In genomic region chr2:115860600-115861347, GRCm38 (mm10) we compare ENCODE assay signal across 8 mouse cellular contexts.
DNase-seq lines count a peak whose midpoint lies in the region; ATAC-seq lines count a peak whose summit lies in the region.

No protein-coding gene starts in this region.

- peaks cover 17% of the 10 kb centered on the region for H3K4me1 ChIP-seq in heart, embryonic 16.5 days (ENCODE audit: control insufficient read depth, insufficient read depth, low read length)
- peaks cover 17% of the 10 kb centered on the region for H3K4me1 ChIP-seq in midbrain, embryonic 14.5 days (ENCODE audit: control insufficient read depth, insufficient read depth, low read length)

- peak overlapping the region; percentile 37 for H3K27ac ChIP-seq in heart, embryonic 16.5 days (ENCODE audit: low read length)
- peak overlapping the region; percentile 74 for H3K27ac ChIP-seq in midbrain, embryonic 14.5 days (replicated peaks; ENCODE audit: low read depth, low read length)

- ATAC-seq in cerebellum, adult (ENCODE audit: insufficient number of reproducible peaks, low FRiP score, low TSS enrichment) = no peak
- no peak; the same call in 1 of the 2 replicates for ATAC-seq in heart, embryonic 16.5 days (replicated peaks; ENCODE audit: extremely low read depth, insufficient read depth, low FRiP score)
- ATAC-seq in midbrain, embryonic 14.5 days (ENCODE audit: low FRiP score, low TSS enrichment) = no peak
- no peak for ATAC-seq in erythroblast, adult 5-6 weeks (replicated peaks; ENCODE audit: low FRiP score, poor library complexity, severe bottlenecking)
- ATAC-seq in frontal cortex, adult (ENCODE audit: low TSS enrichment) = no peak

- H3K36me3 ChIP-seq in heart, embryonic 16.5 days (ENCODE audit: control insufficient read depth, insufficient read depth) = peaks cover 8% of the 10 kb centered on the region; the same call in 1 of the 2 replicates
- peaks cover 5% of the 10 kb centered on the region; the same call in 1 of the 2 replicates for H3K36me3 ChIP-seq in midbrain, embryonic 14.5 days (ENCODE audit: control insufficient read depth, insufficient read depth, low read length)

- peak; percentile 36 to 55 for DNase-seq in cerebellum, postnatal 10 days
- DNase-seq in embryo, embryonic 9.5 days (ENCODE audit: extremely low spot score) = peak; percentile 78
- DNase-seq in kidney, postnatal 25 days = peak; percentile 48 to 68
- peak; percentile 62 for DNase-seq in midbrain, embryonic 14.5 days

- WGBS in heart, embryonic 16.5 days = 11% methylated on average over 25 of the region's 25 CpGs
- 5% methylated on average over 25 of the region's 25 CpGs for WGBS in midbrain, embryonic 14.5 days

- peak overlapping the region; percentile 70 for H3K4me2 ChIP-seq in heart, embryonic 16.5 days (ENCODE audit: low read depth, low read length)
- peak overlapping the region; percentile 37 for H3K4me2 ChIP-seq in midbrain, embryonic 14.5 days (ENCODE audit: low read length)

- H3K27me3 ChIP-seq in heart, embryonic 16.5 days (ENCODE audit: control insufficient read depth, insufficient read depth, low read length) = peaks cover 3% of the 10 kb centered on the region; the same call in 1 of the 2 replicates
- H3K27me3 ChIP-seq in midbrain, embryonic 14.5 days (ENCODE audit: control insufficient read depth, insufficient read depth, low read length) = 0 out of 2 replicates have a peak, but pooled peaks cover 19% of the 10 kb centered on the region

- H3K4me3 ChIP-seq in heart, embryonic 16.5 days (ENCODE audit: low read length) = peak overlapping the region; percentile 51
- H3K4me3 ChIP-seq in midbrain, embryonic 14.5 days (replicated peaks; ENCODE audit: low read depth, low read length) = 0 out of 2 replicates have a peak overlapping the region, but pooled peaks have one; percentile 2

- H3K9me3 ChIP-seq in heart, embryonic 16.5 days (replicated peaks; ENCODE audit: control insufficient read depth, low read length) = no peaks in the 10 kb centered on the region
- H3K9me3 ChIP-seq in midbrain, embryonic 14.5 days (ENCODE audit: control insufficient read depth, low read length) = no peaks in the 10 kb centered on the region

- peak overlapping the region; percentile 68 for H3K9ac ChIP-seq in heart, embryonic 16.5 days (ENCODE audit: low read length)
- H3K9ac ChIP-seq in midbrain, embryonic 14.5 days (replicated peaks; ENCODE audit: low read length) = no peak overlapping the region; the same call in 1 of the 2 replicates
